Mouse (Mus musculus) liver, embryonic 11.5 days (tissue): ENCODE data around the gene Hal. TPM values are rescaled to one million over a fixed set of nuclear protein-coding genes. Genes with fewer than 3 reads are reported as not detected.
A peak's percentile ranks its signal among the peaks of the same experiment; 100 is the strongest.
"Not testable (repeated sequence)": the region's sequence is repeated elsewhere in the genome, so short reads cannot be mapped to it uniquely, and the experiment has no call there.

ENCODE experiments used
- ATAC-seq: fragments of 200-750 bp; cut with Nextera tagmentation; replicated peaks from 2 replicates; pipeline ENCODE4 v1.8.0; 2017; ENCODE audit warnings: moderate number of reproducible peaks, mild to moderate bottlenecking, moderate TSS enrichment, moderate library complexity; ENCODE audit not compliant: low FRiP score
- DNase-seq: peaks from one replicate; pipeline ENCODE4 v3.0.0-alpha.2; 2017; ENCODE audit warnings: low spot score
- H3K27ac ChIP-seq: fragments of 300-500 bp; sonication (generic); 2 replicates; pipeline ENCODE4 v1.5.1; 2014; ENCODE audit warnings: mild to moderate bottlenecking, low read depth, low read length, control low read depth
- H3K27me3 ChIP-seq: fragments of 300-500 bp; sonication (generic); replicated peaks from 2 replicates; pipeline ENCODE4 v1.6.1; 2014; ENCODE audit warnings: low read length, mixed read lengths; ENCODE audit not compliant: control insufficient read depth, insufficient read depth
- H3K36me3 ChIP-seq: fragments of 300-500 bp; sonication (generic); 2 replicates; pipeline ENCODE4 v1.6.1; 2014; ENCODE audit warnings: mild to moderate bottlenecking, low read length, moderate library complexity, mixed read lengths; ENCODE audit not compliant: control insufficient read depth, insufficient read depth
- H3K4me1 ChIP-seq: fragments of 300-500 bp; sonication (generic); replicated peaks from 2 replicates; pipeline ENCODE4 v1.6.1; 2014; ENCODE audit warnings: low read length, mixed read lengths; ENCODE audit not compliant: control insufficient read depth, insufficient read depth
- H3K4me2 ChIP-seq: fragments of 300-500 bp; sonication (generic); 2 replicates; pipeline ENCODE4 v1.6.1; 2014; ENCODE audit warnings: mild to moderate bottlenecking, control low read depth, moderate library complexity
- H3K4me3 ChIP-seq: fragments of 300-500 bp; sonication (generic); 2 replicates; pipeline ENCODE4 v1.5.1; 2014; ENCODE audit warnings: low read depth, low read length, control low read depth
- H3K9ac ChIP-seq: fragments of 300-500 bp; sonication (generic); 2 replicates; pipeline ENCODE4 v1.6.1; 2014; ENCODE audit warnings: low read depth, low read length, control low read depth
- H3K9me3 ChIP-seq: fragments of 300-500 bp; sonication (generic); 2 replicates; pipeline ENCODE4 v1.6.1; 2016; ENCODE audit warnings: low read length, inconsistent platforms, mixed read lengths; ENCODE audit not compliant: control insufficient read depth
- WGBS: fragments of 180-500 bp; shearing (Covaris S2); extraction: QIAGEN DNeasy Blood & Tissue Kit; methylation state at CpG from one replicate; pipeline ENCODE4 v1.1.7; 2014; 5-methylcytosine and 5-hydroxymethylcytosine counted together
- polyA plus RNA-seq: library from polyadenylated mRNA; unstranded; fragments of >200 nt; fragmentation: Nextera tagmentation; extraction: Ambion mirVana; gene quantifications from 2 replicates; pipeline ENCODE4 v1.2.1, GENCODE M21; 2014

Gene Hal
- polyA plus RNA-seq, 1 experiment from 2014 or later: 1.3 TPM

DNA sequence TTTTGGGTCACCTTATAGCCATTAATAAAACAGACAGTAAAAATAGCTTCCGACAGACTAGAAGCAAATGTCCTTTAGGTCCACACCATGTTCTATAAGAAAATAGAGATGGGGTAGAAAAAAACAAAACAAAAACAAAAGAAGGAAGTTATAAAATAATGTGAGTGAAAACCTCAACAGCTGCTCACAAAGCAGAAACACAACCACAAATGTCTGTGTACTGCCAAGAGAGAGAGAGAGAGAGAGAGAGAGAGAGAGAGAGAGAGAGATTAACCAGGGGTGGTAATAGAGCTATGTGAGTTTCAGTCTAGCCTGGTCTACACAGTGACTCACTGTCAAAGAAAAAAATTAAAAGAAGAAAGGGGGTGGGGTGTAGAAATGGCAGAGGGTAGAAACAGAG, 53.0 kb downstream of the Hal start:
- peaks cover 2% of the 10 kb centered on the region; the same call in 1 of the 2 replicates for H3K27me3 ChIP-seq
- no peak overlapping the region for H3K4me3 ChIP-seq
- H3K9ac ChIP-seq: no peak overlapping the region
- no peaks in the 10 kb centered on the region for H3K36me3 ChIP-seq
- WGBS: 85% methylated on average over 1 of the region's 1 CpGs
- DNase-seq: no peak
- ATAC-seq: no peak
- no peak overlapping the region for H3K4me2 ChIP-seq
- H3K9me3 ChIP-seq: no peaks in the 10 kb centered on the region
- peaks cover 8% of the 10 kb centered on the region for H3K4me1 ChIP-seq
- no peak overlapping the region for H3K27ac ChIP-seq

- Histone ChIP-seq H3K27me3 (peaks cover 2% of the 10 kb centered on the region; the same call in 1 of the 2 replicates), H3K9me3 (no peaks in the 10 kb centered on the region), H3K4me1 (peaks cover 8% of the 10 kb centered on the region), H3K9ac (no peak overlapping the region), H3K27ac (no peak overlapping the region), H3K4me2 (no peak overlapping the region), H3K36me3 (no peaks in the 10 kb centered on the region), H3K4me3 (no peak overlapping the region)
- no peak for ATAC-seq
- no peak for DNase-seq
- WGBS: 62% methylated on average over 4 of the region's 4 CpGs
Observed at GRCm38 (mm10) chr10:93542356-93542755, 53.8 kb downstream of the Hal start.

GRCm38 (mm10) chr10:93543176-93543575, 54.6 kb downstream of the Hal start:
- peaks cover 8% of the 10 kb centered on the region for H3K4me1 ChIP-seq
- H3K9me3 ChIP-seq: no peaks in the 10 kb centered on the region
- WGBS: 60% methylated on average over 6 of the region's 6 CpGs

DNA sequence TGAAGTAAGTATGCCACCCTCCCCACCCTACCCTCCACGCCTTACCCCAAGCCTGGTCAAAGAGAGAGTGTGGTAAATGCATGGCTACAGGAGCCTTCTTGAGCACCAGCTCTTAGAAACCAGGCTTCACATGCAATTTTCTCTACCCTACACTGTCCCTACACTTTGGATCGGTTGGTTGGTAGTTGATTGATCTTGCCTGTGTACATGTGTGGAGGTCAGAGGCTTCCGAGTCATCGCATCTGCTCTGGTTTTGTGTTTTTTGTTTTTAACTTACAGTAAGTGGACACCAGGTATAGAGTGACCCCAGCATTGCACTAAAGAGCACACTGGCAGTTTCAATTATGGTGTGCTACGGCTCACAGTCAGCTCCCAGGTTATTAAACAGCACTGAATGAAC, 55.6 kb downstream of the Hal start:
- Histone ChIP-seq H3K4me3 (no peak overlapping the region), H3K36me3 (no peaks in the 10 kb centered on the region), H3K27me3 (no peaks in the 10 kb centered on the region), H3K9me3 (no peaks in the 10 kb centered on the region), H3K27ac (no peak overlapping the region), H3K4me1 (peaks cover 8% of the 10 kb centered on the region), H3K9ac (no peak overlapping the region), H3K4me2 (no peak overlapping the region)
- WGBS: 67% methylated on average over 5 of the region's 5 CpGs
- DNase-seq (no peak), ATAC-seq (no peak)

More at GRCm38 (mm10) chr10:93543176-93543575, 54.6 kb downstream of the Hal start:
- Histone ChIP-seq H3K4me3 (no peak overlapping the region), H3K27me3 (no peaks in the 10 kb centered on the region), H3K36me3 (no peaks in the 10 kb centered on the region), H3K4me2 (no peak overlapping the region), H3K9ac (no peak overlapping the region), H3K27ac (no peak overlapping the region)
- ATAC-seq: no peak
- no peak for DNase-seq

GRCm38 (mm10) chr10:93547741-93548270, 59.2 kb downstream of the Hal start:
- Histone ChIP-seq H3K36me3 (no peaks in the 10 kb centered on the region), H3K4me2 (no peak overlapping the region), H3K27ac (no peak overlapping the region), H3K9me3 (no peaks in the 10 kb centered on the region), H3K9ac (no peak overlapping the region), H3K4me3 (no peak overlapping the region), H3K4me1 (no peaks in the 10 kb centered on the region), H3K27me3 (no peaks in the 10 kb centered on the region)
- 91% methylated on average over 4 of the region's 4 CpGs for WGBS
- ATAC-seq (no peak), DNase-seq (no peak)

- no peaks in the 10 kb centered on the region for H3K27me3 ChIP-seq
- no peaks in the 10 kb centered on the region for H3K4me1 ChIP-seq
- WGBS: 14% methylated on average over 7 of the region's 7 CpGs
- DNase-seq (peak; percentile 51), ATAC-seq (peak; percentile 64)
- H3K36me3 ChIP-seq: no peaks in the 10 kb centered on the region
- H3K27ac ChIP-seq: no peak overlapping the region
- H3K4me3 ChIP-seq: no peak overlapping the region
- no peaks in the 10 kb centered on the region for H3K9me3 ChIP-seq
- no peak overlapping the region for H3K9ac ChIP-seq
- no peak overlapping the region for H3K4me2 ChIP-seq
Observed at GRCm38 (mm10) chr10:93548991-93549390, 60.4 kb downstream of the Hal start.

DNA sequence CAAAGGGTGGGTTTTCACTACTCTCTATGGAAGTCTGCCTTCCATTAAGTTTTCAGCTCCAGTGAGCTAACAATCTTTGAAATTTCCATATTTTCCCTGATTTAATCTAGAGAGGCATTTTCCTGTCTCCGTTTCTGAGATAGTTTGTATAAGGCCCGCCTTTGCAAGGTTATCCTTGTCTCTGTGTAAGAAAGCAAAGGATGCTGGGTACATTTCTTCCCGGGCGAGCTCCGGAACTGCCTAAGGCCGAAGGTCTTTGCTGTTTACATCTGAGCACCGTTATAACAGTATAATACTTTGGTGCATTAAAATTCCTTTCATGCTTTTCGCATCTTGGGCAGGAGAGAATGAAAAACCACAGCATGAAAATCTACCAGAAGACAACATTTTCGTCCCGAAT, 61.3 kb downstream of the Hal start:
- Histone ChIP-seq H3K4me1 (no peaks in the 10 kb centered on the region), H3K27me3 (no peaks in the 10 kb centered on the region), H3K9ac (no peak overlapping the region), H3K36me3 (no peaks in the 10 kb centered on the region), H3K27ac (no peak overlapping the region), H3K4me3 (no peak overlapping the region), H3K9me3 (no peaks in the 10 kb centered on the region), H3K4me2 (no peak overlapping the region)
- WGBS: 73% methylated on average over 10 of the region's 10 CpGs
- ATAC-seq (no peak), DNase-seq (no peak)

DNA sequence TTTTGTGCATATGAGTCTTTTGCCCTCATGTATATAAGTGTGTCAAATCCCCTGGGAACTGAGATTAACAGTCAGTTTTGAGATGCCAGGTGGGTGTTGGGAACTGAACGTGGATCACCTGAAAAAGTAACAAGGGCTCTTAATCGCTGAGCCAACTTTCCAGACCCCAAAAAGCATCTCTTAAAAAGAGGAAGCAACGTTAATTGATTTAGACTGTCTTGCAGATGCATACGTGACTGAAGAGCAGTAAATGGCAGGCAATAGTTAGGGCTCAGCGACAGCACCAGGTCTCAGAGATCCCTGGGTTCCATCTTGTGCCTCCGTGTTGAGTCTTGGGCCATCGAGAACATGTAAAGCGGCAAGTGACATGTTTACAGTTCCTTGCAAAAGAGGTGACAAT, 64.0 kb downstream of the Hal start:
- ATAC-seq: no peak
- no peaks in the 10 kb centered on the region for H3K4me1 ChIP-seq
- 74% methylated on average over 8 of the region's 8 CpGs for WGBS

GRCm38 (mm10) chr10:93557971-93558370, 69.4 kb downstream of the Hal start:
- not testable (repeated sequence) for DNase-seq, H3K4me2 ChIP-seq, H3K4me1 ChIP-seq, ATAC-seq, H3K27ac ChIP-seq, H3K4me3 ChIP-seq, H3K9ac ChIP-seq, H3K36me3 ChIP-seq, H3K27me3 ChIP-seq, H3K9me3 ChIP-seq
- 77% methylated on average over 2 of the region's 2 CpGs for WGBS

More for the DNA sequence above, 64.0 kb downstream of the Hal start:
- Histone ChIP-seq H3K4me2 (no peak overlapping the region), H3K4me3 (no peak overlapping the region), H3K9ac (no peak overlapping the region), H3K9me3 (no peaks in the 10 kb centered on the region), H3K27me3 (no peaks in the 10 kb centered on the region), H3K27ac (no peak overlapping the region), H3K36me3 (no peaks in the 10 kb centered on the region)
- DNase-seq: no peak
